Mouse (Mus musculus) small intestine, adult 2 months (tissue): Measurements from ENCODE around the gene Krt18.

Experiments used
- CTCF ChIP-seq: fragments of 200-500 bp; IDR thresholded peaks from 2 replicates; pipeline ENCODE4 v1.5.1; 2012; ENCODE audit warnings: low read depth, mild to moderate bottlenecking, control low read depth, inconsistent platforms, low read length, moderate library complexity, mixed read lengths; ENCODE audit not compliant: insufficient replicate concordance, insufficient read length; ENCODE audit errors: extremely low read depth
- POLR2A ChIP-seq: fragments of 200-500 bp; IDR thresholded peaks from 2 replicates; pipeline ENCODE4 v1.6.1; 2012; ENCODE audit warnings: low read depth, mild to moderate bottlenecking, control low read depth, inconsistent platforms, low read length, moderate library complexity

DNA sequence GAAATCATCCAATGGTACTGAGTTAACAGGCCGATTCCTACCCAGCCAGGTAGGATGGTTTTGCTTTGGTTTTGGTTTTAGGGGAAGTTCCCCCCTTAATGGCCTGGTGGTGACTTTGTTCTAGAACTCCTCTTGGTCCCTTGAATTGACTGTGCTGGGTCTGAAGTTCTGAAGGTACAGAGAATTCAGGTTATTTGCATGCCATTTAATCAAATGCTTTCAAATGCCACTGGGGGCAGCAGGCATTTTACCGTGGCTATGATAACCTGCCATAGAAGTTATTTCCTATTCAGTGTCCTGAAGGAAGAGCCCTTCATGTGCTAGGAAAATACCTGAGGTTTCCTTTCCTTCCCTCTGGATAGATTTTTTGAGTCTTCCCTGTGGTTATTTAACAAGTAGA is 52.4 kb downstream of the Krt18 start:
- TF ChIP-seq POLR2A, result no peak
- TF ChIP-seq CTCF, result no peak
